Mouse (Mus musculus): ENCODE data around the gene Apba2. TPM values are rescaled to one million over a fixed set of nuclear protein-coding genes. Genes with fewer than 3 reads are reported as not detected.

The Apba2 gene
- 144 and 178 TPM in 2 replicates for polyA plus RNA-seq (2015; fragmentation: Nextera tagmentation; extraction: Ambion mirVana)

GRCm38 (mm10) chr7:64501536-64502270 is at the start of gene Apba2:
Gene Apba2 (plus strand): TSS chr7:64501706.
- H3K27ac ChIP-seq (replicated peaks), result peak within 1 kb of the TSS; percentile 95
- H3K4me1 ChIP-seq, result peaks cover 42% of the 10 kb centered on the region
- ATAC-seq (ENCODE audit: low FRiP score), result peak; percentile 91
- peak within 1 kb of the TSS; percentile 99 for H3K9ac ChIP-seq (replicated peaks)
- H3K36me3 ChIP-seq, result no peaks in the 10 kb centered on the region
- H3K4me3 ChIP-seq (replicated peaks), result peak within 1 kb of the TSS; percentile 76
- no peaks in the 10 kb centered on the region for H3K27me3 ChIP-seq (replicated peaks)
- under 1% methylated on average over 96 of the region's 96 CpGs for WGBS
- no peaks in the 10 kb centered on the region for H3K9me3 ChIP-seq (replicated peaks)
- H3K4me2 ChIP-seq, result peak within 1 kb of the TSS; percentile 71

- H3K27me3 ChIP-seq (replicated peaks), result no peaks in the 10 kb centered on the region
- WGBS, result 80% methylated on average over 5 of the region's 5 CpGs
- no peaks in the 10 kb centered on the region for H3K9me3 ChIP-seq (replicated peaks)
- no peaks in the 10 kb centered on the region for H3K36me3 ChIP-seq
- no peaks in the 10 kb centered on the region; the same call in 1 of the 2 replicates for H3K4me1 ChIP-seq
- no peak overlapping the region for H3K9ac ChIP-seq (replicated peaks)
- H3K4me3 ChIP-seq (replicated peaks), result no peak overlapping the region
- no peak overlapping the region for H3K27ac ChIP-seq (replicated peaks)
- peak; percentile 14; the same call in 1 of the 2 replicates for ATAC-seq (ENCODE audit: low FRiP score)
- no peak overlapping the region for H3K4me2 ChIP-seq
Measured at GRCm38 (mm10) chr7:64451861-64452382, 49.6 kb upstream of the Apba2 start.

- WGBS, result 71% methylated on average over 4 of the region's 4 CpGs
- Histone ChIP-seq H3K36me3 (no peaks in the 10 kb centered on the region), H3K4me2 (no peak overlapping the region), H3K9me3 (replicated peaks) (no peaks in the 10 kb centered on the region), H3K27ac (replicated peaks) (no peak overlapping the region), H3K27me3 (replicated peaks) (no peaks in the 10 kb centered on the region), H3K4me1 (no peaks in the 10 kb centered on the region; the same call in 1 of the 2 replicates), H3K4me3 (replicated peaks) (no peak overlapping the region), H3K9ac (replicated peaks) (no peak overlapping the region)
- no peak for ATAC-seq (ENCODE audit: low FRiP score)
Measured at GRCm38 (mm10) chr7:64452471-64453222, 48.9 kb upstream of the Apba2 start.

GRCm38 (mm10) chr7:64456176-64456575 is 45.3 kb upstream of the Apba2 start:
- Histone ChIP-seq H3K36me3 (no peaks in the 10 kb centered on the region), H3K27ac (replicated peaks) (no peak overlapping the region), H3K4me2 (no peak overlapping the region), H3K9me3 (replicated peaks) (no peaks in the 10 kb centered on the region), H3K27me3 (replicated peaks) (no peaks in the 10 kb centered on the region), H3K4me3 (replicated peaks) (no peak overlapping the region), H3K9ac (replicated peaks) (no peak overlapping the region), H3K4me1 (no peaks in the 10 kb centered on the region; the same call in 1 of the 2 replicates)
- no peak for ATAC-seq (ENCODE audit: low FRiP score)
- 84% methylated on average over 4 of the region's 4 CpGs for WGBS

GRCm38 (mm10) chr7:64456676-64457075 is 44.8 kb upstream of the Apba2 start:
- Histone ChIP-seq H3K27me3 (replicated peaks) (no peaks in the 10 kb centered on the region), H3K9me3 (replicated peaks) (no peaks in the 10 kb centered on the region), H3K36me3 (no peaks in the 10 kb centered on the region), H3K9ac (replicated peaks) (no peak overlapping the region), H3K4me3 (replicated peaks) (no peak overlapping the region), H3K27ac (replicated peaks) (no peak overlapping the region), H3K4me2 (no peak overlapping the region), H3K4me1 (no peaks in the 10 kb centered on the region; the same call in 1 of the 2 replicates)
- no peak for ATAC-seq (ENCODE audit: low FRiP score)
- 66% methylated on average over 3 of the region's 3 CpGs for WGBS

GRCm38 (mm10) chr7:64457811-64458210 is 43.7 kb upstream of the Apba2 start:
- no peak overlapping the region for H3K27ac ChIP-seq (replicated peaks)
- H3K9me3 ChIP-seq (replicated peaks), result no peaks in the 10 kb centered on the region
- 90% methylated on average over 2 of the region's 2 CpGs for WGBS
- H3K9ac ChIP-seq (replicated peaks), result no peak overlapping the region
- no peak for ATAC-seq (ENCODE audit: low FRiP score)
- no peaks in the 10 kb centered on the region for H3K27me3 ChIP-seq (replicated peaks)
- no peak overlapping the region for H3K4me3 ChIP-seq (replicated peaks)
- no peak overlapping the region for H3K4me2 ChIP-seq
- H3K4me1 ChIP-seq, result no peaks in the 10 kb centered on the region
- H3K36me3 ChIP-seq, result no peaks in the 10 kb centered on the region

- H3K9ac ChIP-seq (replicated peaks), result no peak overlapping the region
- peaks cover 7% of the 10 kb centered on the region; the same call in 1 of the 2 replicates for H3K4me1 ChIP-seq
- H3K4me2 ChIP-seq, result no peak overlapping the region
- no peaks in the 10 kb centered on the region for H3K27me3 ChIP-seq (replicated peaks)
- 34% methylated on average over 10 of the region's 10 CpGs for WGBS
- no peaks in the 10 kb centered on the region for H3K9me3 ChIP-seq (replicated peaks)
- no peaks in the 10 kb centered on the region for H3K36me3 ChIP-seq
- H3K4me3 ChIP-seq (replicated peaks), result no peak overlapping the region
- H3K27ac ChIP-seq (replicated peaks), result no peak overlapping the region
- ATAC-seq (ENCODE audit: low FRiP score), result no peak
Measured at GRCm38 (mm10) chr7:64497438-64497837, 4.1 kb upstream of the Apba2 start.

- H3K4me1 ChIP-seq, result peaks cover 51% of the 10 kb centered on the region
- peak; percentile 48; the same call in 1 of the 2 replicates for ATAC-seq (ENCODE audit: low FRiP score)
- H3K4me2 ChIP-seq, result peak overlapping the region; percentile 71
- no peaks in the 10 kb centered on the region for H3K9me3 ChIP-seq (replicated peaks)
- peak overlapping the region; percentile 76 for H3K4me3 ChIP-seq (replicated peaks)
- H3K27me3 ChIP-seq (replicated peaks), result no peaks in the 10 kb centered on the region
- H3K9ac ChIP-seq (replicated peaks), result peak overlapping the region; percentile 99
- H3K36me3 ChIP-seq, result no peaks in the 10 kb centered on the region
- H3K27ac ChIP-seq (replicated peaks), result peak overlapping the region; percentile 95
- 1% methylated on average over 43 of the region's 47 CpGs for WGBS
Measured at GRCm38 (mm10) chr7:64502271-64503180, 1.0 kb downstream of the Apba2 start.

- peaks cover 62% of the 10 kb centered on the region for H3K4me1 ChIP-seq
- peak overlapping the region; percentile 71 for H3K4me2 ChIP-seq
- 65% methylated on average over 6 of the region's 6 CpGs for WGBS
- peak overlapping the region; percentile 99; the same call in 1 of the 2 replicates for H3K9ac ChIP-seq (replicated peaks)
- no peak overlapping the region for H3K27ac ChIP-seq (replicated peaks)
- ATAC-seq (ENCODE audit: low FRiP score), result no peak
- no peaks in the 10 kb centered on the region for H3K27me3 ChIP-seq (replicated peaks)
- H3K9me3 ChIP-seq (replicated peaks), result no peaks in the 10 kb centered on the region
- H3K4me3 ChIP-seq (replicated peaks), result peak overlapping the region; percentile 76
- H3K36me3 ChIP-seq, result no peaks in the 10 kb centered on the region
Measured at GRCm38 (mm10) chr7:64503641-64504040, 2.1 kb downstream of the Apba2 start.

- H3K4me3 ChIP-seq (replicated peaks), result peak overlapping the region; percentile 22
- H3K27ac ChIP-seq (replicated peaks), result 0 out of 2 replicates have a peak overlapping the region, but pooled peaks have one; percentile 23
- no peaks in the 10 kb centered on the region for H3K36me3 ChIP-seq
- 17% methylated on average over 8 of the region's 8 CpGs for WGBS
- H3K27me3 ChIP-seq (replicated peaks), result no peaks in the 10 kb centered on the region
- peaks cover 69% of the 10 kb centered on the region for H3K4me1 ChIP-seq
- no peak for ATAC-seq (ENCODE audit: low FRiP score)
- H3K9ac ChIP-seq (replicated peaks), result 0 out of 2 replicates have a peak overlapping the region, but pooled peaks have one; percentile 23
- H3K9me3 ChIP-seq (replicated peaks), result no peaks in the 10 kb centered on the region
- peak overlapping the region; percentile 49 for H3K4me2 ChIP-seq
Measured at GRCm38 (mm10) chr7:64504691-64505231, 3.3 kb downstream of the Apba2 start.

All from neural tube, embryonic 15.5 days (tissue).